Mouse (Mus musculus) embryonic fibroblast, embryonic 13.5 days (primary cell): ENCODE results near the gene Prickle2. TPM values are rescaled to one million over a fixed set of nuclear protein-coding genes. Genes with fewer than 3 reads are reported as not detected.

Source experiments
- H3K27ac ChIP-seq: 2 replicates; pipeline ENCODE4 v1.5.1; 2012; ENCODE audit warnings: low read length, control low read depth, inconsistent platforms; ENCODE audit not compliant: insufficient read depth
- H3K4me1 ChIP-seq: 2 replicates; pipeline ENCODE4 v1.6.1; 2011; ENCODE audit warnings: low read length; ENCODE audit not compliant: control insufficient read depth, insufficient read depth
- H3K4me3 ChIP-seq: 2 replicates; pipeline ENCODE4 v1.5.1; 2011; ENCODE audit warnings: mild to moderate bottlenecking, control low read depth, low read length; ENCODE audit not compliant: insufficient read depth
- CTCF ChIP-seq: IDR thresholded peaks from 2 replicates; pipeline ENCODE4 v1.5.1; 2011; ENCODE audit warnings: mild to moderate bottlenecking, control low read depth, low read length, moderate library complexity, borderline replicate concordance; ENCODE audit not compliant: insufficient read depth
- POLR2A ChIP-seq: IDR thresholded peaks from 2 replicates; pipeline ENCODE4 v1.6.1; 2011; ENCODE audit warnings: low read depth, mild to moderate bottlenecking, control low read depth, low read length, moderate library complexity
- polyA plus RNA-seq: library from polyadenylated mRNA; stranded (reverse); fragments of >200 nt; gene quantifications from 2 replicates; pipeline ENCODE4 v1.2.4, GENCODE M21; 2011; ENCODE audit warnings: low read depth; ENCODE audit not compliant: missing spikeins, insufficient read length

Prickle2 gene
- polyA plus RNA-seq, 1 experiment = 10.4 TPM

- Histone ChIP-seq H3K27ac (no peak overlapping the region), H3K4me3 (no peak overlapping the region), H3K4me1 (no peaks in the 10 kb centered on the region)
- TF ChIP-seq POLR2A = no peak
- no peak for TF ChIP-seq CTCF
These were observed 18.4 kb upstream of the Prickle2 start for GRCm38 (mm10) chr6:92724394-92724793.

GRCm38 (mm10) chr6:92715806-92716205, 9.9 kb upstream of the Prickle2 start:
- Histone ChIP-seq H3K4me1 (no peaks in the 10 kb centered on the region), H3K4me3 (no peak overlapping the region), H3K27ac (no peak overlapping the region)
- TF ChIP-seq CTCF = no peak
- TF ChIP-seq POLR2A = no peak

- H3K27ac ChIP-seq = no peak overlapping the region
- TF ChIP-seq POLR2A (no peak), CTCF (no peak)
- no peak overlapping the region for H3K4me3 ChIP-seq
- H3K4me1 ChIP-seq = no peaks in the 10 kb centered on the region
These were observed 8.8 kb upstream of the Prickle2 start for GRCm38 (mm10) chr6:92714748-92715147.

GRCm38 (mm10) chr6:92708137-92708536, 2.2 kb upstream of the Prickle2 start:
- H3K4me1 ChIP-seq = no peaks in the 10 kb centered on the region
- H3K27ac ChIP-seq = no peak overlapping the region
- no peak for TF ChIP-seq CTCF
- no peak for TF ChIP-seq POLR2A
- no peak overlapping the region for H3K4me3 ChIP-seq

GRCm38 (mm10) chr6:92705353-92706144, 406 bp downstream of the Prickle2 start:
- Histone ChIP-seq H3K4me1 (no peaks in the 10 kb centered on the region), H3K4me3 (peak overlapping the region; percentile 48), H3K27ac (no peak overlapping the region)
- TF ChIP-seq CTCF = no peak
- TF ChIP-seq POLR2A = no peak

- no peaks in the 10 kb centered on the region for H3K4me1 ChIP-seq
- H3K4me3 ChIP-seq = peak overlapping the region; percentile 48
- no peak for TF ChIP-seq POLR2A
- no peak for TF ChIP-seq CTCF
- no peak overlapping the region for H3K27ac ChIP-seq
These were observed 1.1 kb downstream of the Prickle2 start for GRCm38 (mm10) chr6:92704810-92705209.

GRCm38 (mm10) chr6:92699491-92700209, 6.3 kb downstream of the Prickle2 start:
- H3K27ac ChIP-seq = no peak overlapping the region
- H3K4me3 ChIP-seq = no peak overlapping the region
- TF ChIP-seq POLR2A = no peak
- no peak for TF ChIP-seq CTCF
- H3K4me1 ChIP-seq = peaks cover 12% of the 10 kb centered on the region

GRCm38 (mm10) chr6:92697807-92698206, 8.1 kb downstream of the Prickle2 start:
- Histone ChIP-seq H3K4me3 (no peak overlapping the region), H3K4me1 (peaks cover 15% of the 10 kb centered on the region), H3K27ac (no peak overlapping the region)
- TF ChIP-seq CTCF (no peak), POLR2A (no peak)

GRCm38 (mm10) chr6:92687317-92687716, 18.6 kb downstream of the Prickle2 start:
- H3K4me3 ChIP-seq = no peak overlapping the region
- no peak for TF ChIP-seq POLR2A
- no peaks in the 10 kb centered on the region for H3K4me1 ChIP-seq
- no peak overlapping the region for H3K27ac ChIP-seq

- Histone ChIP-seq H3K27ac (no peak overlapping the region), H3K4me3 (no peak overlapping the region), H3K4me1 (no peaks in the 10 kb centered on the region)
- no peak for TF ChIP-seq POLR2A
- TF ChIP-seq CTCF = no peak
These were observed 31.5 kb downstream of the Prickle2 start for GRCm38 (mm10) chr6:92674394-92674925.
